Mouse (Mus musculus): ENCODE measurements at regions not wholly inside any gene's neighbourhood (a gene's known extent, or its start where the extent isn't known, plus 50 kb on each side); places are given as distances from the start of the nearest gene placed in this dataset.

DNA sequence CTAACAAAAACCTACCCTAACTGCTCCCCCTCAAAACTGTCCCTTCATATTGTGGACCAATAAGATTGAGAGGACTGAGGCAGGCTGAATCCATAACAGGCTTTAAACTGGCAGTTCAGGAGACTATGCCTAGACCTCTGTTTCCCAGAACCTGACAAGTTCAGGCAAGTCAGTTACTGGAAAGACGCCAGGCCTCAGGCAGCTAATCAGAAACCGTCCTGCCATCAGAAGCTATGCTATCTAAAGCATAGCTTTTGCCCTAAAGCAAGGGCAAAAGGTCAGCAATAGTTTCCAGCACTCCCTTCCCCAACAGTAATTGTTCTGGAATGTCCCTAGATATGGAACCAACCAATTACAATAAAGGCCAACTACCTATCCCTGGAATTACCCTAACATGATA is 273.0 kb downstream of the Bche start:
- DNase-seq (ENCODE audit: low spot score in 2 of 2) = no peak

DNA sequence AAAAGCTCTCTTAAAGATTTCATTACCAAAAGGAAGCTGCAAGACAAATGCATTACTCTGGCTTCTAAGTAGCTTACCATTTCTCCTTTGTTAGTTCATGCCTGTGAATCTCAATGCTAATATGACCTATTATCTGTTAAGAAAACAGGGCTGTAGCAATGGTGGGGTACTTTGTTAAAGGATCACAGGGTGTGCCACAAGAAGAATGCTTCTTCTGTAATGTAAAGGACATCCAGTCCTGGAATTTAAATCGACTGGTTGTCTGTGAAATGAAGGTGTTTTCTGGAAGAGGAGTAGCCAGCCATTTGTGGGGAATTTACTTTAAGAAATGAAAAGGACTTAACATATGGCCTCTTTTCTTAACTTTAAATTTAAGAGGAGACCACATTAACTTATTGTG is 273.9 kb downstream of the Bche start:
- DNase-seq (ENCODE audit: low spot score in 2 of 2) = no peak

DNA sequence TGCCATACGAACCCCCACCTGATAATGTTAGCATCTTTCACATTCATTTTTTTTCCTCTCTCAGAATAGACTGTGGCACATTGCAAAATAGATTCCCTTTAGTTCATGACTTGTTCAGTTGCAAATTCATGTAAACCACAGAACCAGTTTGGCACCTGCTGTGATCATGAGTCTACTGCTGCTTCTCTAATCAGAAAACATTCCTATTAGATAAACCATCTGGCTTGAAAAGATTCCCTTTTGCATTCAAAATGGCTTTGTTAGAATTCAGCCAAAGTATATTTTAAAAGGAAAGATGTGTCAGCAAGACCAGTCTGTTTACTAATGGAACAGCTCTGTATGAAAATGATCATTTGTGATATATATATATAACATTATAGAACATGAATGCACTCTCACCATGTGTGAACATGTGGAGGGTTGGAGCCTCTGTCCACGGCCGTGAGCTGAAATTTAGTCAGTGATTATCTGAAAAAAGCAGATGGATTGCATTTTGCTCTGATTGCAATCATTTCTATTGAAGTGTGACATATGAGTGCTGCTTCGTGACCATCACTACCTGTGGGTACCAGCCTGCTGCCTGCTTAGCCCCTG is 298.2 kb downstream of the Bche start:
- no peak for DNase-seq (ENCODE audit: low spot score in 2 of 2)

DNA sequence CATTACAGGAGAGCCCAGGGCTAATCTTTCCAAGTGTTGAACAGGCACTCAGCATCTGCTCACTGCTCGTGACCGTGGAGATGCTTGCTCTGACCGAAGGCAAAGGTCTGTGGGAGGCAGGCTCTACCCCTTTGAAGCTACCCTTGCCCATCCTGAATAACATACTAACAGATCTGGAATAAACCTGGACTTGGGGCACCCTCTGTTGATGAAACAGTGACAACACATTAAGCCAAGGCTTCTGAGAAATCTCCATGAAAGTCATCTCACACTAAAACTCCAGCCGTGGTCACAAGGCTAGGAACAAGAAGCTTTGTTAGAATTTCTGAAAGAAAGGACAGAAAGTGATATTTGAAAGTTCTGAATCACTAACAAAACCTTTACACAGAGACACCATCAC is 306.8 kb downstream of the Bche start:
- no peak for DNase-seq (ENCODE audit: low spot score in 2 of 2)

DNA sequence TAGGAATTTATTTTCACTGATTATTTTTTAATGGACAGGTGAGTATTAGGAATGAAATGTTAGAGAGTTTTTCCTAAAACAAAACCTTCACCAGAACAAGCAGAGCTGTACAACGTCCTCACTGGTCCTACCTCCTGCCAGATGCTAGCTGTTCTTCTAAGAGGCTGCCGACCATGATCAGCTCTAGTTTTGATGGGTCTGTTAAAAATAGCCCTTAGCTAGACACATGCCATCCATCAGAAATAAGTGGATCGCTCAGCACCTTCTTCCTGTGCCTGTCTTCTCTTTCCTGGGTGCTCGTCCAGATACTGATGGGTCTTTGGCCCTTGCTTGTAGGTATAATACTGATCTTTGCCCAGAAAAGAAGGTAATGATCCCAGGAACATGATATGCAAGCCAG is 312.4 kb downstream of the Bche start:
- no peak for DNase-seq (ENCODE audit: low spot score in 2 of 2)

DNA sequence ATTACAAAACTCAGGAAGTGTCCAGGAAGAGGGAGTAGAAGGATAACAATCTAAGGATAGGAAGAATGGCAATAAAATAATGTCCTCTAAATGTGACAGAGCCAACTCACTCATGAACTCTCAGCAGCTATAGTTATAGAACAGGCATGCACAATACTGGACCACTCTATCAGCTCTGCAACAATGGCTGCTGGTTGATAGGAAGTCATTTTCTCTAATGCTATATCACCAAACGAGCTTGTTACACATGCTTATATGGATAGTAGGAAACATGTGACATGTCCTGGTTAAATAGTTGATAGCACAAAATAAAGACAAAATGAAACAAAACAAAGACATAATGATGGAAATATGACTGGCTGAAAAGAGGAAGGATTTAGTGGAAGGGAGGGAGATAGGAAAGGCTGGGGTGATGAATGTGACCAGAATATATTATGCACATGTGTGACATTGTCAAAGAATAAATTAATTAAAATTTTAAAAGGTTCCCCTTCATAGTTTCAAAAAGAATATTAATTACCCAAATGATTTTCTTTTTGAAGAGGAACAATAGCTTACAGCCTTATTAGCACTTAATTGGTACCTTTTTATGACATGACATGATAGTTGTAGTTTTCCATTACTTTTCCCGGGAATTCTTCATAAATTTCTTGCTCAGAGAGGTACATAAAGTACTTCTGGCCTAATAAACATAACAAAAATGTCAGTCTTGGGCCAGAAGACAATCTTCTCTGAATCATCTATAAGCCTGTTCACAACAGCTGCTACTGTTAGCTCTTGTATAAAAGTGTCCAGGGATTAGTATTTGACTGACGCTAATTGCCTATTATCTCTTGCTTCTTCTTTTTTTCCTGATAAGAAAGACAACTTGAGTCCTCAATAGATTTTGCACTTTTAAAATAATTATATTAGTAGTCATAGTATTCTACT is 318.2 kb downstream of the Bche start:
- no peak for DNase-seq (ENCODE audit: low spot score in 2 of 2)

DNA sequence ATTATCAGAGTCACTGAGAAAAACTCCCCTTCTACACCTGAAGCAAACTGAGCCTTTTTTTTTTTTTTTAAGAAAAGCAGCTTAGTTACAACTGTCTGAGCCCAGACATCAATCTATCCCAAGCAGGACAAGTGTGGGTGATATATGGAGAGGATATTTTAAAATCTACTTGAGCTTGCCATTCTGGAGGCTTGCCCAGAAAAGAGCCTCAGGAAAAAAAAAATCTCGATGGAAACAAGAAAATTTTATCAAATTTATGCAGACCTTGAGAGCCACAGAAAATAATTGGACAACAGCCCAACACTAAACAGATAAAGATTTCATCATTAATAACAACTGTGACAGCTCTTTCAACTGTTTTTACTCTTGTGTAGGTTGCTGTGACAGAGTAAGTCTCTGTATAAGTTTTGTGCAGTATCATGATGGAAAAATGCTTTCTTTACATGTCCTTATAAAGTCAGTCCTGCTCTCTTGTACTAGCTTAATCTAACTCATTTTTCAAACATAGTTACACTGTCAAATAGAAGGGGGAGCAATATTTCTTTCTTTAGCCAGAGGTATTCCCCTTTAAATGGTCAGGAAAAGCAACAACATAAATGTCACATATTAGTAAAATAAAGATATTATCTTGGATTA is 297.4 kb upstream of the Slitrk3 start:
- DNase-seq (ENCODE audit: low spot score in 2 of 2) = no peak

DNA sequence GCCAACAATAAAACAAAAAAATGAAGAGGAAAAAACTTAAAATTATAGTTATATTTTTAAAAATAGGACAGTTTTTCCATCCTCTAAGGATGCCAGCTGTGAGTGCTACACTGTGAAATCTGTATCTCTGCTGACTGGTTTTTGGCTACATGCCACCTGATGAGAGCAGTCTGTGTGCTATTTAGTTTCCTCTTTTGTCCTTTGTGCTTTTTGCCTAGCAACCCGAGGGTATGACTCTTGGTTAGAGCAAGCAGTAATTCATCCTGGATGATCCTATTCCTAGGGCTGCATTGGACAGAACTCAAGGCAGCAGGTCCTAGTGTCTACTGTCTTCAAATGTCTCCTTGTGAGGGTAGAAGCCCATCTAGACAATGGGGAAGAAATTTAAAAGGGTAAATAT is 285.6 kb upstream of the Slitrk3 start:
- peak; percentile 27 to 50 for DNase-seq (ENCODE audit: low spot score in 2 of 2)

DNA sequence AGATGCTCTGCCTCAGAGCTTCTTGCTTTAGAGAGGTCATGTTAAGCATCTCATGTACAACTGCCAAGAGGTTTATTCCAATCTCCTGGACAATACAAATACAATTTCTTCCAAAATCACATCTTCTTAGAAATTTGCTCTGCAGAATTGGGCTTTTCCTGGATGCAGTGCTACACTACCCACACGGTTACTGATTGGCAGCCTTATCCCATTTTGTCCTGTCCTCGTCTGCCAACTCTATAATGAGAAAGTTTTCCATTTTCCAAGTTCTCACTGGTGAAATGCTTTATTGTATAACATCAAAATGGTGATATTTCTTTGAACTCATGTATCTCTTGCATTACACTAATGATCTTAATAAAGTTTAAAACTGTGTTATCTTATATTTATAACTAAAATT is 282.1 kb upstream of the Slitrk3 start:
- no peak for DNase-seq (ENCODE audit: low spot score in 2 of 2)

DNA sequence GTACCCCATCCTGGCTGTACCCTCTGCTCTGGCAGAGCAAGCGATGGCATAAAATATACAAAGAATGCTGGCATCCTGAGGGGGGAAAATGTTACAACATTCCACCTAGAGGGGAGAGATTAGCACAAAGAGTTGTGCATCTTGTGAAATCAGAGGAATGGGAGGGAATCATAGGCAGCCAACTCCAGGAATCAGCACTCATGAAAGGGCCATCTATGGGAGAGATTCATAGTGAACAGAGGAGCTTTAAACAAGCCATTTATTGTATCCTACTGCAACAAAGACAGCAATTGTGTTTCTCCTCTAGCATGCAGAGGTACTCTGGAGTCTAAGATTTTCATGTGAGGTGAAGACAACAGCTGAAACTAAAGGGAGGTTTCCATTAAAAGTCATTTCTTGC is 265.6 kb upstream of the Slitrk3 start:
- DNase-seq (ENCODE audit: low spot score in 2 of 2) = no peak

Measured in frontal cortex, postnatal 10 days (tissue).